Mouse (Mus musculus) MEL (cell line): ENCODE measurements at regions not wholly inside any gene's neighbourhood (a gene's known extent, or its start where the extent isn't known, plus 50 kb on each side); places are given as distances from the start of the nearest gene placed in this dataset.
"Not testable (repeated sequence)": the region's sequence is repeated elsewhere in the genome, so short reads cannot be mapped to it uniquely, and the experiment has no call there.

Experiments used
- DNase-seq: peaks from one replicate; pipeline ENCODE4 v3.0.0; 2011; ENCODE audit warnings: low read depth, low spot score
- H3K27ac ChIP-seq: 2 replicates; pipeline ENCODE4 v1.5.1; 2012; ENCODE audit warnings: low read depth, mild to moderate bottlenecking, control low read depth, low read length, moderate library complexity; ENCODE audit not compliant: control insufficient read depth
- H3K27me3 ChIP-seq, 2 experiments: fragments of 150-350 bp in 1 of 2; sonication (generic) in 1 of 2; 2 replicates each; pipeline ENCODE4 v1.6.1; 2012; ENCODE audit warnings: low read length in 2 of 2, mild to moderate bottlenecking in 2 of 2, improper control_type of control experiment in 1 of 2, moderate library complexity in 1 of 2; ENCODE audit not compliant: insufficient read depth in 2 of 2, control insufficient read depth in 1 of 2
- H3K36me3 ChIP-seq, 2 experiments: 2 replicates each; pipeline ENCODE4 v1.6.1; 2012 to 2014; ENCODE audit warnings: low read length in 2 of 2, improper control_type of control experiment in 1 of 2, inconsistent platforms in 1 of 2, mild to moderate bottlenecking in 1 of 2; ENCODE audit not compliant: insufficient read depth in 2 of 2, control insufficient read depth in 1 of 2
- H3K4me1 ChIP-seq, 2 experiments: fragments of 150-350 bp in 1 of 2; sonication (generic) in 1 of 2; 2 replicates each; pipeline ENCODE4 v1.6.1; 2012; ENCODE audit warnings: low read length in 2 of 2, improper control_type of control experiment in 1 of 2, mild to moderate bottlenecking in 1 of 2; ENCODE audit not compliant: insufficient read depth in 2 of 2, control insufficient read depth in 1 of 2
- H3K4me3 ChIP-seq, 2 experiments: fragments of 150-350 bp in 1 of 2; sonication (generic) in 1 of 2; 2 replicates each; pipeline ENCODE4 v1.5.1; 2012; ENCODE audit warnings: low read depth in 2 of 2, low read length in 2 of 2, mild to moderate bottlenecking in 2 of 2, moderate library complexity in 2 of 2, control low read depth in 1 of 2, improper control_type of control experiment in 1 of 2; ENCODE audit not compliant: control insufficient read depth in 1 of 2, insufficient read depth in 1 of 2
- H3K79me2 ChIP-seq: 2 replicates; pipeline ENCODE4 v1.6.1; 2012; ENCODE audit warnings: mild to moderate bottlenecking, low read length, moderate library complexity; ENCODE audit not compliant: control insufficient read depth, poor library complexity, insufficient read depth
- H3K9ac ChIP-seq: 2 replicates; pipeline ENCODE4 v1.6.1; 2012; ENCODE audit warnings: low read depth, mild to moderate bottlenecking, control low read depth, low read length, moderate library complexity; ENCODE audit not compliant: control insufficient read depth, poor library complexity, severe bottlenecking
- H3K9me3 ChIP-seq: fragments of 150-350 bp; sonication (generic); replicated peaks from 2 replicates; pipeline ENCODE4 v1.6.1; 2012; ENCODE audit warnings: mild to moderate bottlenecking, low read length, improper control_type of control experiment, moderate library complexity; ENCODE audit not compliant: insufficient read depth
- CHD1 ChIP-seq: IDR thresholded peaks from 2 replicates; pipeline ENCODE4 v1.6.1; 2012; ENCODE audit warnings: low read depth, mild to moderate bottlenecking, inconsistent platforms, low read length, improper control_type of control experiment
- CTCF ChIP-seq, 3 experiments: IDR thresholded peaks in 2 of 3; conservative IDR thresholded peaks in 1 of 3; 2 replicates each; pipeline ENCODE4 v1.5.1; 2011 to 2012; ENCODE audit warnings: low read length in 3 of 3, low read depth in 2 of 3, mild to moderate bottlenecking in 2 of 3, improper control_type of control experiment in 1 of 3, inconsistent platforms in 1 of 3, mixed read lengths in 1 of 3, moderate library complexity in 1 of 3; ENCODE audit not compliant: control insufficient read depth in 1 of 3, insufficient read depth in 1 of 3, poor library complexity in 1 of 3, severe bottlenecking in 1 of 3
- ELF1 ChIP-seq: IDR thresholded peaks from 2 replicates; pipeline ENCODE4 v1.6.1; 2014; ENCODE audit warnings: low read depth, mild to moderate bottlenecking, inconsistent platforms, low read length, improper control_type of control experiment, moderate library complexity
- EP300 ChIP-seq, 2 experiments: IDR thresholded peaks; 2 replicates each; pipeline ENCODE4 v1.6.1; 2011; ENCODE audit warnings: improper control_type of control experiment in 2 of 2, low read length in 2 of 2, low read depth in 1 of 2, mild to moderate bottlenecking in 1 of 2
- GABPA ChIP-seq: IDR thresholded peaks from 2 replicates; pipeline ENCODE4 v1.6.1; 2012; ENCODE audit warnings: low read depth, mild to moderate bottlenecking, inconsistent platforms, low read length, improper control_type of control experiment, moderate library complexity
- GATA1 ChIP-seq: IDR thresholded peaks from 2 replicates; pipeline ENCODE4 v1.6.1; 2011; ENCODE audit warnings: low read depth, low read length, improper control_type of control experiment
- HCFC1 ChIP-seq: IDR thresholded peaks from 2 replicates; pipeline ENCODE4 v1.6.1; 2012; ENCODE audit warnings: low read depth, mild to moderate bottlenecking, inconsistent platforms, low read length, improper control_type of control experiment, moderate library complexity
- KAT2A ChIP-seq: conservative IDR thresholded peaks from 2 replicates; pipeline ENCODE4 v1.6.1; 2012; ENCODE audit warnings: low read depth, low read length, improper control_type of control experiment, inconsistent platforms
- MAX ChIP-seq: IDR thresholded peaks from 2 replicates; pipeline ENCODE4 v1.6.1; 2011; ENCODE audit warnings: low read length, improper control_type of control experiment
- MAZ ChIP-seq: IDR thresholded peaks from 2 replicates; pipeline ENCODE4 v1.6.1; 2012; ENCODE audit warnings: low read depth, mild to moderate bottlenecking, inconsistent platforms, low read length, improper control_type of control experiment
- MYB ChIP-seq: IDR thresholded peaks from 2 replicates; pipeline ENCODE4 v1.6.1; 2011; ENCODE audit warnings: mild to moderate bottlenecking, low read depth, low read length, improper control_type of control experiment
- MYC ChIP-seq: IDR thresholded peaks from 2 replicates; pipeline ENCODE4 v1.6.1; 2011; ENCODE audit warnings: low read depth, mild to moderate bottlenecking, low read length, improper control_type of control experiment, moderate library complexity
- NRF1 ChIP-seq: IDR thresholded peaks from 2 replicates; pipeline ENCODE4 v1.6.1; 2014; ENCODE audit warnings: low read depth, mild to moderate bottlenecking, inconsistent platforms, low read length, improper control_type of control experiment, moderate library complexity; ENCODE audit not compliant: poor library complexity, insufficient read depth, severe bottlenecking
- POLR2AphosphoS2 ChIP-seq: IDR thresholded peaks from 2 replicates; pipeline ENCODE4 v1.6.1; 2011; ENCODE audit warnings: low read length, improper control_type of control experiment
- POLR2AphosphoS5 ChIP-seq: IDR thresholded peaks from 2 replicates; pipeline ENCODE4 v1.6.1; 2012; ENCODE audit warnings: low read depth, borderline replicate concordance, mild to moderate bottlenecking, inconsistent platforms, low read length, moderate library complexity, mixed read lengths
- RAD21 ChIP-seq: IDR thresholded peaks from 2 replicates; pipeline ENCODE4 v1.6.1; 2011; ENCODE audit warnings: mild to moderate bottlenecking, low read depth, low read length, improper control_type of control experiment
- SIN3A ChIP-seq: IDR thresholded peaks from 2 replicates; pipeline ENCODE4 v1.6.1; 2012; ENCODE audit warnings: low read length, improper control_type of control experiment, inconsistent platforms
- TAL1 ChIP-seq: IDR thresholded peaks from 2 replicates; pipeline ENCODE4 v1.6.1; 2012; ENCODE audit warnings: mild to moderate bottlenecking, inconsistent platforms, low read length, moderate library complexity, mixed read lengths
- UBTF ChIP-seq: IDR thresholded peaks from 2 replicates; pipeline ENCODE4 v1.6.1; 2012; ENCODE audit warnings: low read depth, mild to moderate bottlenecking, inconsistent platforms, low read length, improper control_type of control experiment, moderate library complexity, borderline replicate concordance; ENCODE audit not compliant: insufficient read depth
- USF1 ChIP-seq: IDR thresholded peaks from 2 replicates; pipeline ENCODE4 v1.6.1; 2014; ENCODE audit warnings: low read depth, mild to moderate bottlenecking, inconsistent platforms, low read length, improper control_type of control experiment, moderate library complexity
- USF2 ChIP-seq, 2 experiments: IDR thresholded peaks; 2 replicates each; pipeline ENCODE4 v1.6.1; 2011 to 2012; ENCODE audit warnings: improper control_type of control experiment in 2 of 2, low read length in 2 of 2, borderline replicate concordance in 1 of 2, inconsistent platforms in 1 of 2, low read depth in 1 of 2, mild to moderate bottlenecking in 1 of 2; ENCODE audit not compliant: insufficient read depth in 1 of 2
- ZC3H11A ChIP-seq: IDR thresholded peaks from 2 replicates; pipeline ENCODE4 v1.6.1; 2012; ENCODE audit warnings: low read depth, mild to moderate bottlenecking, inconsistent platforms, low read length, improper control_type of control experiment
- ZNF384 ChIP-seq: IDR thresholded peaks from 2 replicates; pipeline ENCODE4 v1.6.1; 2012; ENCODE audit warnings: low read depth, mild to moderate bottlenecking, inconsistent platforms, low read length, improper control_type of control experiment

- TF ChIP-seq MAX (no peak), RAD21 (no peak), MYC (no peak), SIN3A (no peak), GATA1 (no peak), ELF1 (no peak)
- no peak for DNase-seq
- no peaks in the 10 kb centered on the region; a peak in 1 of 4 replicates for H3K27me3 ChIP-seq
- no peaks in the 10 kb centered on the region for H3K4me1 ChIP-seq
- H3K79me2 ChIP-seq, result no peaks in the 10 kb centered on the region
- H3K9ac ChIP-seq, result no peak overlapping the region
- H3K9me3 ChIP-seq, result no peaks in the 10 kb centered on the region
- H3K4me3 ChIP-seq, result no peak overlapping the region
- no peak overlapping the region for H3K27ac ChIP-seq
- no peaks in the 10 kb centered on the region for H3K36me3 ChIP-seq
These were observed 136.6 kb upstream of the Rps6ka3 start for GRCm38 (mm10) chrX:159073533-159073932.

GRCm38 (mm10) chrX:159080508-159080907 is 129.6 kb upstream of the Rps6ka3 start:
- no peak for DNase-seq
- TF ChIP-seq GABPA, result no peak
- no peak for TF ChIP-seq TAL1
- TF ChIP-seq CTCF (IDR thresholded peaks at IDR 0.05 in 2 of 3, conservative IDR thresholded peaks at IDR 0.05 in 1 of 3; ENCODE audit: control insufficient read depth in 1 of 3, insufficient read depth in 1 of 3, low read depth in 2 of 3, low read length in 3 of 3, poor library complexity in 1 of 3, severe bottlenecking in 1 of 3), result no peak
- no peak for TF ChIP-seq ZNF384
- TF ChIP-seq NRF1, result no peak
- no peak for TF ChIP-seq EP300 (IDR thresholded peaks at IDR 0.05; ENCODE audit: low read depth in 1 of 2, low read length in 2 of 2)
- no peak for TF ChIP-seq USF2 (IDR thresholded peaks at IDR 0.05; ENCODE audit: borderline replicate concordance in 1 of 2, insufficient read depth in 1 of 2, low read depth in 1 of 2, low read length in 2 of 2)
- TF ChIP-seq CHD1, result no peak
- no peak for TF ChIP-seq ELF1
- no peak for TF ChIP-seq UBTF
- no peak for TF ChIP-seq POLR2AphosphoS5
- no peak for TF ChIP-seq HCFC1
- no peak for TF ChIP-seq USF1
- TF ChIP-seq MAZ, result no peak
- no peak for TF ChIP-seq ZC3H11A
- no peak for TF ChIP-seq POLR2AphosphoS2
- TF ChIP-seq MYB, result no peak
- no peak for TF ChIP-seq MYC
- no peak for TF ChIP-seq RAD21
- no peak for TF ChIP-seq KAT2A

GRCm38 (mm10) chrX:159110651-159111050 is 99.5 kb upstream of the Rps6ka3 start:
- DNase-seq, result peak; percentile 29
- not testable (repeated sequence) for H3K9me3 ChIP-seq, H3K27ac ChIP-seq, H3K4me1 ChIP-seq, H3K36me3 ChIP-seq, H3K79me2 ChIP-seq, H3K27me3 ChIP-seq, H3K9ac ChIP-seq, H3K4me3 ChIP-seq

More at GRCm38 (mm10) chrX:159080508-159080907, 129.6 kb upstream of the Rps6ka3 start:
- no peaks in the 10 kb centered on the region for H3K27me3 ChIP-seq
- no peaks in the 10 kb centered on the region for H3K79me2 ChIP-seq
- H3K9me3 ChIP-seq, result no peaks in the 10 kb centered on the region
- no peak overlapping the region for H3K27ac ChIP-seq
- no peak overlapping the region for H3K9ac ChIP-seq
- no peaks in the 10 kb centered on the region for H3K4me1 ChIP-seq
- H3K36me3 ChIP-seq, result no peaks in the 10 kb centered on the region
- H3K4me3 ChIP-seq, result no peak overlapping the region
